Mouse (Mus musculus) kidney, adult 2 months (tissue): ENCODE results near the gene Agbl4.

Experiments
- CTCF ChIP-seq: fragments of 200-500 bp; conservative IDR thresholded peaks from 2 replicates; pipeline ENCODE4 v1.5.1; 2011; ENCODE audit warnings: low read depth, mild to moderate bottlenecking, control low read depth, low read length, moderate library complexity, mixed read lengths; ENCODE audit not compliant: insufficient read depth, insufficient read length
- POLR2A ChIP-seq: fragments of 200-500 bp; IDR thresholded peaks from one replicate; pipeline ENCODE4 v1.6.1; 2011; ENCODE audit warnings: low read depth, low read length, control low read depth

DNA sequence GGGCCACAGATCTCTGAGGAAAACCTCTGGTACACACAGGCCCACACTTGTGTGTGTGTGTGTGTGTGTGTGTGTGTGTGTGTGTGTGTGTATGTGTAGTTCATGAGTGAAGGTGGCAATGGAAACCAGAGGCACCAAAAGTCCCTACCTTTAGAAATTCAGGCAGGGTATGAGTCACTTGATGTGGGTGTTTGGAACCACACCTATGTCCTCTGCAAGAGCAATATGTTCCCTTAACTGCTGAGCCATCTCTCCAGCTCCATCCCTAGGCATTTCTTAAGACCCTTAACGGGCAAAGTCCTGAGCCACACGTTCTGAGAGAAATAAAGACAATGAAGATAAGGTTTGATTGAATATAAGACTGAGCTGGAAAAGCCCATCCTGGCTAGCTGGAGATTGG is 1147.2 kb downstream of the Agbl4 start:
- TF ChIP-seq POLR2A (no peak), CTCF (no peak)
